Mouse (Mus musculus) ovary, adult 10 weeks (tissue): ENCODE results near the gene Vmn2r47. TPM values are rescaled to one million over a fixed set of nuclear protein-coding genes. Genes with fewer than 3 reads are reported as not detected.

ENCODE experiments used
- polyA plus RNA-seq: library from polyadenylated mRNA; stranded (reverse); fragments of 350-450 nt; fragmentation: Illumina TruSeq; extraction: RNeasy Lipid Tissue Mini Kit (QIAGEN cat#74804); gene quantifications from one replicate; pipeline ENCODE4 v1.2.3, GENCODE M21; 2014

Gene Vmn2r47
- not detected for polyA plus RNA-seq

DNA sequence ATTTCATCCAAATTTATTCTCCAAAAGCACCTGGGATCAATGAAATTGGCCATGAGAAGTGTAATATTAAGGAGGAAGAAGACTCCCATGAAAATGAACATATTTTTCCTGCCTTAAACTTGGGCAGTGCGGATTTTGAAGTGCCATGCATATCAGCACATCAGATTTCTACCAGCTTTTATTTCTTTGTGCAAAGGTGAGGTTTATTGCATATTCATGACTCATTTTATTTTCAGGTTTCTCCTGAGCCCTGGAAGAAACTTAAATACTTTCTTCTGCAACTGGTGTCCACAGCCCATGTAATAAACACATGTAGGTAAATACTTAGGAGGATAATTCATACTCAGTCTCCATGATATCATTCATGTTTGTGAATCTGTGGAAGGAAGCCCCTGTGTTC lies at the start of gene Vmn2r47:
Vmn2r47 (minus strand) TSS at position 101 of the 400 bp plus-strand sequence.

DNA sequence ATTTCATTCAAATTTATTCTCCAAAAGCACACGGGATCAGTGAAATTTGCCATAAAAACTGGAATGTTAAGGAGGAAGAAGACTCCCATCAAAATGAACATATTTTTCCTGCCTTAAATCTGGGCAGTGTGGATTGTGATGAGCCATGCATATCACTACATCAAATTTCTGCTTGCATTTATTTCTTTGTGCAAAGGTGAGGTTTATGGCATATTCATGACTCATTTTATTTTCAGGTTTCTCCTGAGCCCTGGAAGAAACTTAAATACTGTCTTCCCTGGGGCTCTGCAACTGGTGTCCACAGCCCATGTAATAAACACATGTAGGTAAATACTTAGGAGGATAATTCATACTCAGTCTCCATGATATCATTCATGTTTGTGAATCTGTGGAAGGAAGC lies 70.7 kb downstream of the Vmn2r47 start, which contains the start of gene Vmn2r46:
Vmn2r46 (minus strand) TSS at position 101 of the 400 bp plus-strand sequence.

Other genes with a start within 250 kb of the Vmn2r47 start
- gene Vmn2r46, start 70.8 kb downstream of the Vmn2r47 start, polyA plus RNA-seq: not detected
- not detected for gene Vmn2r48, start 112.3 kb upstream of the Vmn2r47 start, polyA plus RNA-seq
- gene Vmn2r49, start 150.9 kb upstream of the Vmn2r47 start, polyA plus RNA-seq: not detected
- not detected for gene Vmn2r50, start 212.0 kb upstream of the Vmn2r47 start, polyA plus RNA-seq